ENCODE assay signal across 16 mouse cellular contexts in genomic region chr17:40384567-40384966, GRCm38 (mm10).
"Had no signal": no experiment of that assay in that cellular context is flagged by ENCODE, and none has a peak within 500 bp of the region (broad histone marks: within the 10 kb centered on the region; RNA-seq: fewer than 3 reads in every experiment).

No protein-coding gene starts in this region.

- H3K4me3 ChIP-seq: limb, embryonic 13.5 days; liver, embryonic 15.5 days; megakaryocyte, embryonic 14.5 days; neural tube, embryonic 12.5 days had no signal

- DNase-seq: kidney, adult 11 months; kidney, adult 9 months; kidney, postnatal 14 days; layer of hippocampus, adult 9-11 months; layer of hippocampus, postnatal 36 days; left cerebral cortex, postnatal 4 days; lung, embryonic 14.5 days; lung, postnatal 10 days; thymus, postnatal 36 days had no signal

- H3K27ac ChIP-seq: limb, embryonic 13.5 days; liver, embryonic 15.5 days; macrophage; neural tube, embryonic 12.5 days had no signal

- H3K4me1 ChIP-seq: limb, embryonic 13.5 days; liver, embryonic 15.5 days; megakaryocyte, embryonic 14.5 days; neural tube, embryonic 12.5 days had no signal

- H3K27me3 ChIP-seq: limb, embryonic 13.5 days; liver, embryonic 15.5 days; megakaryocyte, embryonic 14.5 days; neural tube, embryonic 12.5 days had no signal

- H3K36me3 ChIP-seq: limb, embryonic 13.5 days; liver, embryonic 15.5 days; neural tube, embryonic 12.5 days had no signal

- H3K4me2 ChIP-seq: limb, embryonic 13.5 days; liver, embryonic 11.5 days; liver, embryonic 15.5 days; lung, embryonic 14.5 days; midbrain, embryonic 11.5 days; neural tube, embryonic 12.5 days had no signal

- H3K9ac ChIP-seq: limb, embryonic 13.5 days; liver, embryonic 15.5 days; lung, embryonic 14.5 days; neural tube, embryonic 12.5 days had no signal

- H3K9me3 ChIP-seq: limb, embryonic 13.5 days; liver, embryonic 15.5 days; megakaryocyte, embryonic 14.5 days; neural tube, embryonic 12.5 days had no signal
